Mouse (Mus musculus) stomach, postnatal 0 days (tissue): ENCODE results near the gene Tnr. TPM values are rescaled to one million over a fixed set of nuclear protein-coding genes. Genes with fewer than 3 reads are reported as not detected.

ENCODE experiments used
- ATAC-seq: fragments of 200-750 bp; cut with Nextera tagmentation; 2 replicates; pipeline ENCODE4 v1.8.0; 2017; ENCODE audit not compliant: low FRiP score, low TSS enrichment
- DNase-seq: peaks from one replicate; pipeline ENCODE4 v3.0.0-alpha.2; 2016; ENCODE audit warnings: low spot score
- H3K27ac ChIP-seq: fragments of 300-500 bp; sonication (generic); replicated peaks from 2 replicates; pipeline ENCODE4 v1.5.1; 2014; ENCODE audit warnings: mild to moderate bottlenecking, control low read depth
- H3K27me3 ChIP-seq: fragments of 300-500 bp; sonication (generic); 2 replicates; pipeline ENCODE4 v1.6.1; 2014; ENCODE audit warnings: low read length; ENCODE audit not compliant: control insufficient read depth, insufficient read depth
- H3K36me3 ChIP-seq: fragments of 300-500 bp; sonication (generic); 2 replicates; pipeline ENCODE4 v1.6.1; 2014; ENCODE audit warnings: low read length, mixed read lengths; ENCODE audit not compliant: control insufficient read depth, insufficient read depth
- H3K4me1 ChIP-seq: fragments of 300-500 bp; sonication (generic); replicated peaks from 2 replicates; pipeline ENCODE4 v1.6.1; 2014; ENCODE audit warnings: antibody characterized with exemption; ENCODE audit not compliant: control insufficient read depth, insufficient read depth
- H3K4me2 ChIP-seq: fragments of 300-500 bp; sonication (generic); replicated peaks from 2 replicates; pipeline ENCODE4 v1.6.1; 2014; ENCODE audit warnings: low read depth, mild to moderate bottlenecking, control low read depth, moderate library complexity
- H3K4me3 ChIP-seq: fragments of 300-500 bp; sonication (generic); 2 replicates; pipeline ENCODE4 v1.5.1; 2014; ENCODE audit warnings: low read depth, low read length, control low read depth
- H3K9ac ChIP-seq: fragments of 300-500 bp; sonication (generic); 2 replicates; pipeline ENCODE4 v1.6.1; 2014; ENCODE audit warnings: mild to moderate bottlenecking, low read length, control low read depth, mixed read lengths
- H3K9me3 ChIP-seq: fragments of 300-500 bp; sonication (generic); 2 replicates; pipeline ENCODE4 v1.6.1; 2016; ENCODE audit warnings: low read length; ENCODE audit not compliant: control insufficient read depth
- CTCF ChIP-seq: IDR thresholded peaks from 2 replicates; pipeline ENCODE4 v1.5.1; 2016; ENCODE audit warnings: antibody characterized with exemption, low read depth, mild to moderate bottlenecking, moderate library complexity
- EP300 ChIP-seq: optimal IDR thresholded peaks from 2 replicates; pipeline ENCODE3; 2016; ENCODE audit warnings: antibody characterized with exemption
- WGBS: fragments of 180-500 bp; shearing (Covaris S2); extraction: QIAGEN DNeasy Blood & Tissue Kit; methylation state at CpG from one replicate; pipeline ENCODE4 v1.1.7; 2014; 5-methylcytosine and 5-hydroxymethylcytosine counted together
- polyA plus RNA-seq: library from polyadenylated mRNA; unstranded; fragments of >200 nt; fragmentation: Nextera tagmentation; extraction: Ambion mirVana; gene quantifications from 2 replicates; pipeline ENCODE4 v1.2.1, GENCODE M21; 2015

The Tnr gene
- polyA plus RNA-seq, 1 experiment from 2014 or later = 0.10 TPM

DNA sequence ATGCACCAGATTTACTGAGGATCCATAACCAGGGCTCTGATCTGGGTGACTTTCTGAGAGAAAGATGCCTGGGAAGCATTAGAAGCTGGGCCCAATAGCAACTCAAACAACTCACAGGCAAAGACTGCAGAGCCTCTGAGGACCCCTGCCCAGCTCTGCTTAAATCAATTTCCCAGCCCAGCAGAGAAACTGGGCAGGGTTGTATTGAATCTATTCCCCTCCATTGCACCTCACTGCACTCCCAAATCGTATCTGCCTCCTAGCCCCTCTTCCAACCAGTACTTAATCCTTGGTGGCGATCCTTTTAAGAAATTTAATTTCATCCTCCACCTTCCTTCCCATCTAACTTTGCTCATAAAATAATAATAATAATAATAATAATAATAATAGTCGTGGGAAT, 253.5 kb downstream of the Tnr start:
- DNase-seq (no peak), ATAC-seq (no peak)
- WGBS = 73% methylated on average over 3 of the region's 3 CpGs
- Histone ChIP-seq H3K4me1 (no peaks in the 10 kb centered on the region), H3K27ac (no peak overlapping the region), H3K36me3 (no peaks in the 10 kb centered on the region), H3K9me3 (no peaks in the 10 kb centered on the region), H3K4me2 (no peak overlapping the region), H3K4me3 (no peak overlapping the region), H3K9ac (no peak overlapping the region), H3K27me3 (no peaks in the 10 kb centered on the region)
- TF ChIP-seq EP300 (no peak), CTCF (no peak)

DNA sequence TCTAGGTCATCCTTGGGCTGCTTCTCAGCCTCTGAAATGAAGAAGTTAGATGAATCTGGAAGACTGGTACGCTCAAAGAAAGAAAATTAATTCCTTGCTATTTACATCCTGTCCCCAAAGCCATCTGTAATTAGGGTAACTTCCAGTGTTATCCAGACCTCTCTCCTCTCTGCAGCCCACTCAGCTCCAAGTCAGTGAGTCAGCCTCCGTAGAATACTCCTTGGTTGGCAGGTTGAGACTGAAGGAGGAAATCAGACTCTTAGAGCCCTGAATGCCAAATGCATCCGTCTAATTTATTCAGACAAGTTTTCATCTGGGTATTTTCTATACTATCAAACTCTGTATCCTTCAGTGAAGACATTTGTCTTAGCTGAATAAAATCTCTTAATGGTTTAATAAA, 255.9 kb downstream of the Tnr start:
- Histone ChIP-seq H3K4me1 (no peaks in the 10 kb centered on the region), H3K27me3 (no peaks in the 10 kb centered on the region), H3K4me3 (no peak overlapping the region), H3K9me3 (no peaks in the 10 kb centered on the region), H3K27ac (no peak overlapping the region), H3K4me2 (no peak overlapping the region), H3K9ac (no peak overlapping the region), H3K36me3 (no peaks in the 10 kb centered on the region)
- TF ChIP-seq CTCF = no peak
- no peak for TF ChIP-seq EP300
- DNase-seq = no peak
- 78% methylated on average over 3 of the region's 3 CpGs for WGBS
- ATAC-seq = no peak

DNA sequence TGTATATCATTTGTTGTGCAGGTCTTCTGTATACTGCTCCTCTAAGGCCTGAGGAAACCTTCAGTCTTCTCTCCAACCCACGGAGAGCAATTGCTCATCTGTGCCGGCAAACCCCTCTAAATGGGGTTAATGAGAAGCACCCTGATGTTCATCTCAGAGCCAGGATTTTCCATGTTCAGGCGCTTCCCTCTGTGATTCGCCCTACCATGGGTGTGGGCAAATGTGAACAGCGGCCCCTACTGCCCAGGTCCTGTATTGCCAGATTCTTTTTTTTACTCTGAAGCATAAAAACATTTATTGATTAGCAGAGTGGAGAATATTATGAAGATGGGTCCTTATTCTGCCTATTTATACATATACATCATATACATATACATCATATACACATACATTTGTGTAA, 260.3 kb downstream of the Tnr start:
- H3K27me3 ChIP-seq = no peaks in the 10 kb centered on the region
- peak; percentile 33 for DNase-seq
- H3K9me3 ChIP-seq = no peaks in the 10 kb centered on the region
- H3K36me3 ChIP-seq = no peaks in the 10 kb centered on the region
- no peak overlapping the region for H3K9ac ChIP-seq
- no peaks in the 10 kb centered on the region for H3K4me1 ChIP-seq
- 36% methylated on average over 5 of the region's 5 CpGs for WGBS
- H3K27ac ChIP-seq = no peak overlapping the region
- peak; percentile 79 for TF ChIP-seq CTCF
- no peak for TF ChIP-seq EP300
- H3K4me3 ChIP-seq = no peak overlapping the region
- H3K4me2 ChIP-seq = no peak overlapping the region
- ATAC-seq = no peak

DNA sequence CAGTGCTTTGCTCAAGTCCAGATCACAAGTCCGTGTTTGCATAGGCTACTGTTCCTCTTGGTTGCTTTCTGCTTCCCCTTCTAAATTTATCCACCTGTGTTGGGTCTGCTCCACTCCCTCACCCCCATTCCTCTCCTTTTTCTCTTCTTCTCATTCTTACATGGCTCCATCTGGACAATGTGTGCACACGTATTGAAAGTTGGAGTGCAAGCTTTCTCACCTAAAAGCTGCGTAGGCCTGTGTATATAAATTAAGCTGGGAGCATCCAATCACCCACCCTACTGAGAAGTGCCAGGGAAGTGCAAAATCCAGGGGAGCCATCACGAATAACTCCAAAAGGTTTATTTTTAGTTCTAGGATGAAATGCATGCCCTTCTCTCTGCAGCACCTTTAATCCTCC, 264.7 kb downstream of the Tnr start:
- no peak overlapping the region for H3K4me2 ChIP-seq
- DNase-seq = no peak
- ATAC-seq = no peak
- H3K27me3 ChIP-seq = no peaks in the 10 kb centered on the region
- H3K36me3 ChIP-seq = no peaks in the 10 kb centered on the region
- no peak overlapping the region for H3K4me3 ChIP-seq
- TF ChIP-seq CTCF = no peak
- TF ChIP-seq EP300 = no peak
- H3K9me3 ChIP-seq = no peaks in the 10 kb centered on the region
- WGBS = 66% methylated on average over 4 of the region's 4 CpGs
- H3K27ac ChIP-seq = no peak overlapping the region
- H3K4me1 ChIP-seq = no peaks in the 10 kb centered on the region
- H3K9ac ChIP-seq = no peak overlapping the region

DNA sequence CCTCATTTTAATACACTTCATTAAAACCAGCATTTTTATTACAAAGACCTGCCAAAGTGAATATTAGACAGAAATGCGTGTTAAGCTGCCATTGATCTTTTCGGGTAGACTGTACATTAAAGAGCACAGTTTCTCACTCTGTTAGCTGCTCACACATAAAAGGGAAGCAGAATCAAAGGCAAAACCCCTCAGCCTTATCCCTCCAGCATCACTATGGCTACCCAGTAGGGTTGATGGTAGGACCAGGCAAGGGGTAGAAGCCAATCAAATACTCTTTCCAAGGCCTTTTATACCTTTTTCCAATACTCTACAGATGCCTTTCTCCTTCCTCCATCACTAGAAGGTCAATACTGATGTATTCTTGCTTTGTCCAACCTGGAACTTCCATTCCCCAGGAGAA, 269.0 kb downstream of the Tnr start:
- no peaks in the 10 kb centered on the region for H3K36me3 ChIP-seq

DNA sequence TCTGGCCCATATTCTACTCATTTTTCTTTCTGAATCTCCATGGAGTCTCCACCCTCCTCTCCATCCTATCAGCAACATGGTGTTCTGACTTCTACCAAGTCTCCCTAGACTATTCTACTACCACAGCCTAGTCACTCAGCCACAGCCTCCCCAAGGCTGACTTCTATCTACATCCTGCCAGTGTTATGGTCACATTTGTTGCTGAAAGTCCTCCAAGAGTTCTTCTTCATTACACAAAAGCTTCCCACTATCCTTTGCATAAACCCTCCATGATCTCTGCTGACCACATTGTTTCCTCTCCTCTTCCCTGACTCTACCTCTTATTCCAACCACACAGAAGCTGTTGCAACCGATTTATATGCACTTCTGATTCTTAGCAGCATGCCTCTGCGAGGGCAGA, 272.5 kb downstream of the Tnr start:
- H3K4me1 ChIP-seq = no peaks in the 10 kb centered on the region
- DNase-seq (no peak), ATAC-seq (no peak)
- H3K36me3 ChIP-seq = no peaks in the 10 kb centered on the region
- no peak overlapping the region for H3K4me3 ChIP-seq
- 68% methylated on average over 2 of the region's 2 CpGs for WGBS
- TF ChIP-seq EP300 (no peak), CTCF (no peak)
- H3K9ac ChIP-seq = no peak overlapping the region
- no peak overlapping the region for H3K27ac ChIP-seq
- no peaks in the 10 kb centered on the region for H3K9me3 ChIP-seq
- H3K27me3 ChIP-seq = no peaks in the 10 kb centered on the region
- H3K4me2 ChIP-seq = no peak overlapping the region

More for the DNA sequence above, 269.0 kb downstream of the Tnr start:
- Histone ChIP-seq H3K4me3 (no peak overlapping the region), H3K4me1 (no peaks in the 10 kb centered on the region), H3K9me3 (no peaks in the 10 kb centered on the region), H3K9ac (no peak overlapping the region), H3K27me3 (no peaks in the 10 kb centered on the region), H3K4me2 (no peak overlapping the region), H3K27ac (no peak overlapping the region)
- 93% methylated on average over 2 of the region's 2 CpGs for WGBS
- no peak for TF ChIP-seq EP300
- TF ChIP-seq CTCF = no peak
- no peak for DNase-seq
- no peak for ATAC-seq

DNA sequence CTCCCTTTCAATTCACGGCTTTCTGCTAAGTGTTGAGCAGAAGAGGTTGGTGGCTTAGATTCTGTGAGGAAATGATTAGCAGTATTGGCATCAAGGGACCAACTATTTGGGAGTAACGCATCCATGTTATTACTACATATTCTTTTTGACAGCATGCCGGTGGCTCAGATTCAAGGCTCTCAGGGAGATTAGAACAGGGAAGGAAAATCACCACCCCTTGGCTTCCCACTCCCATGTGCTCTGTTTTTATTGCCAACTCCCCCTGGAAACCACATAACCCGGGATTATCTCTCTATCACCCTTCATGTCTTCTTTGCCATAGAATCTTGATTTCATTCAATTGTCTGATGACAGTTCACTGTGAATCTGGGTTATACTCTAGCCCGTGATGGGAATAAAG, 276.8 kb downstream of the Tnr start:
- ATAC-seq = no peak
- Histone ChIP-seq H3K36me3 (no peaks in the 10 kb centered on the region), H3K27me3 (no peaks in the 10 kb centered on the region), H3K27ac (no peak overlapping the region), H3K4me2 (no peak overlapping the region), H3K9me3 (no peaks in the 10 kb centered on the region), H3K4me1 (no peaks in the 10 kb centered on the region), H3K9ac (no peak overlapping the region), H3K4me3 (no peak overlapping the region)
- WGBS = 74% methylated on average over 5 of the region's 5 CpGs
- TF ChIP-seq CTCF (no peak), EP300 (no peak)
- no peak for DNase-seq
